Mouse (Mus musculus): ENCODE data around the gene Cd244a. TPM values are rescaled to one million over a fixed set of nuclear protein-coding genes. Genes with fewer than 3 reads are reported as not detected.

Gene Cd244a
- polyA plus RNA-seq, 1 experiment from 2014 or later, result 0.34 TPM

GRCm38 (mm10) chr1:171627801-171628200, 68.8 kb downstream of the Cd244a start:
- Histone ChIP-seq H3K4me2 (no peak overlapping the region), H3K9ac (no peak overlapping the region), H3K36me3 (no peaks in the 10 kb centered on the region), H3K9me3 (replicated peaks) (no peaks in the 10 kb centered on the region), H3K27ac (no peak overlapping the region), H3K27me3 (no peaks in the 10 kb centered on the region), H3K4me1 (replicated peaks) (0 out of 2 replicates have a peak, but pooled peaks cover 6% of the 10 kb centered on the region), H3K4me3 (no peak overlapping the region)
- 75% methylated on average over 3 of the region's 3 CpGs for WGBS
- no peak for ATAC-seq (replicated peaks; ENCODE audit: insufficient number of reproducible peaks, insufficient read depth, low FRiP score, low read depth)

- Histone ChIP-seq H3K27ac (no peak overlapping the region), H3K9ac (no peak overlapping the region), H3K36me3 (no peaks in the 10 kb centered on the region), H3K4me3 (no peak overlapping the region), H3K27me3 (no peaks in the 10 kb centered on the region), H3K4me2 (no peak overlapping the region), H3K9me3 (replicated peaks) (no peaks in the 10 kb centered on the region), H3K4me1 (replicated peaks) (0 out of 2 replicates have a peak, but pooled peaks cover 6% of the 10 kb centered on the region)
- no peak for ATAC-seq (replicated peaks; ENCODE audit: insufficient number of reproducible peaks, insufficient read depth, low FRiP score, low read depth)
- 61% methylated on average over 6 of the region's 6 CpGs for WGBS
These were observed 70.2 kb downstream of the Cd244a start for GRCm38 (mm10) chr1:171629168-171629567.

DNA sequence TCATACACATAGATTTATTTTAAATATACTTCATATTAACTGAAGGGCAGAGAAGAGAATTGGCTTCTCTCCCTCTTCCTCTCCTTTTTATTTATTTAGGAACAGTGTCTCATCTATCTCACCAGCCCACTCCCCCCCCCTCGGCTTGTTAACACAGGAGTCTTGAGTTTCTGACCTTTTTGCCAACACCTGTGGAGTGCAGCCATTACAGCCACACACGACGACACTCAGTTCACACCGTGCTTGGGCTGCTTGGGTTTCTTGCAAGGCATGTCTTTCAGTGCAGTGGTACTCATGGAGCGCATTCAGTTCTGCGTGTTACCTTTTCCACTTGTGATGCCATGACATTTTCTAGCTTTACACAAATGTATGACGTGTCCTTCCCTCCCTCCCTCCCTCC, 71.0 kb downstream of the Cd244a start:
- H3K4me2 ChIP-seq, result no peak overlapping the region
- no peaks in the 10 kb centered on the region for H3K36me3 ChIP-seq
- H3K9ac ChIP-seq, result no peak overlapping the region
- 0 out of 2 replicates have a peak, but pooled peaks cover 6% of the 10 kb centered on the region for H3K4me1 ChIP-seq (replicated peaks)
- H3K4me3 ChIP-seq, result no peak overlapping the region
- H3K27me3 ChIP-seq, result no peaks in the 10 kb centered on the region
- ATAC-seq (replicated peaks; ENCODE audit: insufficient number of reproducible peaks, insufficient read depth, low FRiP score, low read depth), result no peak
- no peaks in the 10 kb centered on the region for H3K9me3 ChIP-seq (replicated peaks)
- no peak overlapping the region for H3K27ac ChIP-seq
- 74% methylated on average over 7 of the region's 7 CpGs for WGBS

DNA sequence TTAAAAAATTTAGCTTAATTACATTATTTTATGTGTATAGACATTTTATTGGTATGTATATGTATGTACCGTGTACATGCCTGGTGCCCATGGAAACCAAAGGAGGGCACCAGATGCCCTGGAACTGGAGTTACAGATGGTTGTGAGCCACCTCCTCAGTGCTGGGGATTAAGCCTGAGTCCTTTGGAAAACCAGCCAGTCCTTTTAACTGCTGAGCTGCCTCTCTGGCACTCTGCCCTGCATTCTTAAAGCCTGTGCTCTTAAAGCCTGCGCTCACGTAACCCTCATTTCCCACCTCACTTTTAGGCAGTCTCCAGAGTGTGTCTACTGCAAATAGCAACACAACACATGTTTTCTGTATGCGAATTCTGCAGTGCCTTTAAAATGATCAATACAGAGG, 71.9 kb downstream of the Cd244a start:
- Histone ChIP-seq H3K4me2 (no peak overlapping the region), H3K36me3 (no peaks in the 10 kb centered on the region), H3K9me3 (replicated peaks) (no peaks in the 10 kb centered on the region), H3K27me3 (no peaks in the 10 kb centered on the region), H3K4me3 (no peak overlapping the region), H3K4me1 (replicated peaks) (0 out of 2 replicates have a peak, but pooled peaks cover 6% of the 10 kb centered on the region), H3K27ac (peak overlapping the region; percentile 26; the same call in 1 of the 2 replicates), H3K9ac (no peak overlapping the region)
- ATAC-seq (replicated peaks; ENCODE audit: insufficient number of reproducible peaks, insufficient read depth, low FRiP score, low read depth), result peak; percentile 50; the same call in 1 of the 2 replicates
- 43% methylated on average over 4 of the region's 4 CpGs for WGBS

DNA sequence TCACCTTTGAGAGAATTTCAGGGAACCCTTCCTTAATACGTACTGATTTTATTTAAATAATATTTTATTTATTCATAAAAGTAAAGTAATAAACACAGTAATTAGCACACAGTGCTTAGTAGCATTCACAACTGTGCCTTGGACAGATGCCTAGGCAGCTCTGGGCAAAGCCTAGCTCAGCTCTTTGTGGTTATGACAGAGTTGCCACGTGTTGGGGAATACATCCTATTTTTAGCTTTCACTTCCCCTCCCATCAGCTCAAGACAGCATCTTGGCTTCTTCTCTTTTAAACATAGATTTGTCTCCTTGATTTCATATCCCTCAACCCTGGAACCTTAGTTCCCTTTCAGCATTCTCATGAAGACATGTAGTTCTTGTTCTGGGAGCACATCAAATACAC, 72.5 kb downstream of the Cd244a start:
- H3K27me3 ChIP-seq, result no peaks in the 10 kb centered on the region
- H3K4me3 ChIP-seq, result no peak overlapping the region
- ATAC-seq (replicated peaks; ENCODE audit: insufficient number of reproducible peaks, insufficient read depth, low FRiP score, low read depth), result 0 out of 2 replicates have a peak, but pooled peaks have one; percentile 53
- H3K4me1 ChIP-seq (replicated peaks), result 0 out of 2 replicates have a peak, but pooled peaks cover 6% of the 10 kb centered on the region
- no peak overlapping the region for H3K9ac ChIP-seq
- WGBS, result 44% methylated on average over 2 of the region's 2 CpGs
- peak overlapping the region; percentile 26; the same call in 1 of the 2 replicates for H3K27ac ChIP-seq
- no peaks in the 10 kb centered on the region for H3K36me3 ChIP-seq
- no peaks in the 10 kb centered on the region for H3K9me3 ChIP-seq (replicated peaks)
- H3K4me2 ChIP-seq, result no peak overlapping the region

DNA sequence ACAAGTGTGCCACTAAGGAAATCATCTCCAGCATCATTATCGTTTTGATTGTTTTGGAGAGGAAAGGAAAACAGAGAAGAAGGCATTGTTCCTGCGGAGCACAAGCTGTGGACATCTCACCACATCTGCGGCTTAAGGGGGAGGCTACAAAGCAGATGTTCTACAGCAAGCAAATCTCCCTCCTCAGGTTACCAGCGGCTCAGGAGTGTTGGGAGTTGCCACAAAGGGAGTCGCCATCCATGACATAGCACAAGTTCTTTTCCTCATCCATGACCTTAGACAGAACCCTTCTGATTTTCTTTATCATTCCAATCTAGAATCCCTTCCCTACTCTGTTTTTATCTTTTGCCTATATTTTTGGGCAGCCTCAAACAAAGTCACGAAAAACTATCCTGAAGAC, 76.7 kb downstream of the Cd244a start:
- no peak for ATAC-seq (replicated peaks; ENCODE audit: insufficient number of reproducible peaks, insufficient read depth, low FRiP score, low read depth)
- H3K36me3 ChIP-seq, result no peaks in the 10 kb centered on the region
- no peak overlapping the region for H3K27ac ChIP-seq
- H3K27me3 ChIP-seq, result no peaks in the 10 kb centered on the region
- no peak overlapping the region for H3K4me3 ChIP-seq
- H3K9me3 ChIP-seq (replicated peaks), result no peaks in the 10 kb centered on the region
- H3K9ac ChIP-seq, result no peak overlapping the region
- H3K4me2 ChIP-seq, result no peak overlapping the region
- 46% methylated on average over 6 of the region's 6 CpGs for WGBS
- 0 out of 2 replicates have a peak, but pooled peaks cover 6% of the 10 kb centered on the region for H3K4me1 ChIP-seq (replicated peaks)

DNA sequence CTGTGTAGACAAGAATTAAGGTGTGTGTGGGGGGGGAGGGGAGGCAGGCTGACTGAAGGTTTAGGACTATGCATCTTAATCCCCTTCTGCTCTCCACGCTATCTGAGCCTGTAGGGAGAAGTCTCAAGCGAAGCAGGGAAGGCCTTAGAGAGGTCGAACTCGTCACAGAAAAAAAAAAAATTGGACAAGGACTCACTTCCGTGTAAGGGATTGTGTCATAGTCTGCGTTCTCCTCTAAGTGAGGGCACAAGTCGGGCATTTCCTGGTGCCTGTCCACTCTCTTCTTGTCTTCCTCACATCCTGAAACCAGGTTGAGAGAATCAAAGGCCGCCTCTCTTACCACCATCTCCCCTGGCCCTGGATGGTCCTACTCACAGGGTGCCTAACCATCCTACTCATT, 78.1 kb downstream of the Cd244a start:
- Histone ChIP-seq H3K27ac (no peak overlapping the region), H3K4me1 (replicated peaks) (no peaks in the 10 kb centered on the region), H3K4me3 (no peak overlapping the region), H3K9ac (no peak overlapping the region), H3K4me2 (no peak overlapping the region), H3K36me3 (no peaks in the 10 kb centered on the region), H3K27me3 (no peaks in the 10 kb centered on the region), H3K9me3 (replicated peaks) (no peaks in the 10 kb centered on the region)
- WGBS, result 70% methylated on average over 8 of the region's 8 CpGs
- ATAC-seq (replicated peaks; ENCODE audit: insufficient number of reproducible peaks, insufficient read depth, low FRiP score, low read depth), result no peak

DNA sequence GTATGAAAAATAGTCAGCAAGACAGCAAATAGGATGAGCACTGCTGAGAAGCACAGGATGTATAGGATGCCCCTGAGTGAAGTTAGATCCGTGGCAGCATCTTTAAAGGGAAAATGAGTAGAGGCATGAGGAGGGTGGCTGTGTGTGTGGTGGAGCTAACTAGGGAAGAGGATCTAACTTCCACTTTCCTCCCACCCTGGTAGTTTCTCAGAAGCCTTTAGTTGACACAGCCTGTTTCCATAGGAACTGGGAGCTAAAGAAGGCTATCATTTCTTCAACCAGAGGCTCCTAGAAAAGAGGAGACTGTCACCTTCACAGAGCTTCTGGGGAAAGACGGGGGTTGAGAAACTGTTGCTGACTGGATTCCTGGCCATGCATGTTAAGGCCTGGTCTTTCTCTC, 79.7 kb downstream of the Cd244a start:
- Histone ChIP-seq H3K27ac (no peak overlapping the region), H3K4me1 (replicated peaks) (no peaks in the 10 kb centered on the region; the same call in 1 of the 2 replicates), H3K9ac (no peak overlapping the region), H3K9me3 (replicated peaks) (no peaks in the 10 kb centered on the region), H3K36me3 (no peaks in the 10 kb centered on the region), H3K4me2 (no peak overlapping the region), H3K4me3 (no peak overlapping the region), H3K27me3 (no peaks in the 10 kb centered on the region)
- 60% methylated on average over 2 of the region's 2 CpGs for WGBS
- no peak for ATAC-seq (replicated peaks; ENCODE audit: insufficient number of reproducible peaks, insufficient read depth, low FRiP score, low read depth)

GRCm38 (mm10) chr1:171640796-171641195, 81.8 kb downstream of the Cd244a start:
- Histone ChIP-seq H3K9ac (no peak overlapping the region), H3K27ac (no peak overlapping the region), H3K27me3 (no peaks in the 10 kb centered on the region), H3K4me1 (replicated peaks) (no peaks in the 10 kb centered on the region; the same call in 1 of the 2 replicates), H3K4me3 (no peak overlapping the region), H3K4me2 (no peak overlapping the region), H3K9me3 (replicated peaks) (no peaks in the 10 kb centered on the region), H3K36me3 (no peaks in the 10 kb centered on the region)
- WGBS, result 88% methylated on average over 6 of the region's 6 CpGs
- no peak for ATAC-seq (replicated peaks; ENCODE audit: insufficient number of reproducible peaks, insufficient read depth, low FRiP score, low read depth)

GRCm38 (mm10) chr1:171643612-171644011, 84.6 kb downstream of the Cd244a start:
- H3K27me3 ChIP-seq, result no peaks in the 10 kb centered on the region
- no peak overlapping the region for H3K4me2 ChIP-seq
- WGBS, result 53% methylated on average over 7 of the region's 7 CpGs
- H3K9ac ChIP-seq, result no peak overlapping the region
- no peaks in the 10 kb centered on the region for H3K9me3 ChIP-seq (replicated peaks)
- no peak overlapping the region for H3K4me3 ChIP-seq
- no peak for ATAC-seq (replicated peaks; ENCODE audit: insufficient number of reproducible peaks, insufficient read depth, low FRiP score, low read depth)
- H3K4me1 ChIP-seq (replicated peaks), result no peaks in the 10 kb centered on the region; the same call in 1 of the 2 replicates
- no peak overlapping the region for H3K27ac ChIP-seq
- H3K36me3 ChIP-seq, result no peaks in the 10 kb centered on the region

- 51% methylated on average over 5 of the region's 5 CpGs for WGBS
These were observed 87.5 kb downstream of the Cd244a start for GRCm38 (mm10) chr1:171646429-171646940.

DNA sequence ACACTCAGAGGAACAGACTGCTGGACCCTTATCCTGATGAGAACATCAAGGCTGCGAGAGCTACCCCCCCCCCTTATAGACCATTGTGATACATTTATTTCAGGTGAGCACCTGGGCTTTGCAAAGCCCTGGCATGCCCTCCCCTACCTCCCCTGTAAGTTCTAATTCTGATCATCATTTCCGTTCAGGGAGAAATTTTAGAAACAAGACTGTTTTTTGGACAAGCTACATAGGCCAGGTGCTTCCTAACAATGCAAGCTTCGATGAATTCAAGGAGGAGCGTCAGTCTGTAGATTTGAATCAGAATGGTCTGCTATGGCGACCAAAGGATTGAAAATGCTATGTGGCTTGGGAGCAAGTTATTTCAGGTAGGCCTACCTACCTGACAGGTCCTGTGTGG, 88.7 kb downstream of the Cd244a start:
- no peak overlapping the region for H3K4me3 ChIP-seq
- H3K9me3 ChIP-seq (replicated peaks), result no peaks in the 10 kb centered on the region
- no peak overlapping the region for H3K9ac ChIP-seq
- H3K4me2 ChIP-seq, result no peak overlapping the region
- WGBS, result 77% methylated on average over 5 of the region's 5 CpGs
- H3K27me3 ChIP-seq, result no peaks in the 10 kb centered on the region
- no peak for ATAC-seq (replicated peaks; ENCODE audit: insufficient number of reproducible peaks, insufficient read depth, low FRiP score, low read depth)
- no peaks in the 10 kb centered on the region; the same call in 1 of the 2 replicates for H3K4me1 ChIP-seq (replicated peaks)
- no peaks in the 10 kb centered on the region for H3K36me3 ChIP-seq
- H3K27ac ChIP-seq, result no peak overlapping the region

More at GRCm38 (mm10) chr1:171646429-171646940, 87.5 kb downstream of the Cd244a start:
- no peak overlapping the region for H3K4me3 ChIP-seq
- no peaks in the 10 kb centered on the region for H3K36me3 ChIP-seq
- no peaks in the 10 kb centered on the region for H3K9me3 ChIP-seq (replicated peaks)
- no peak overlapping the region for H3K9ac ChIP-seq
- H3K4me2 ChIP-seq, result no peak overlapping the region
- no peak overlapping the region for H3K27ac ChIP-seq
- no peak for ATAC-seq (replicated peaks; ENCODE audit: insufficient number of reproducible peaks, insufficient read depth, low FRiP score, low read depth)
- H3K4me1 ChIP-seq (replicated peaks), result no peaks in the 10 kb centered on the region; the same call in 1 of the 2 replicates
- H3K27me3 ChIP-seq, result no peaks in the 10 kb centered on the region

All from heart, embryonic 15.5 days (tissue).